Mouse (Mus musculus) hematopoietic stem cell, adult 5-6 weeks (primary cell): ENCODE measurements around the gene Mrpl53. TPM values are rescaled to one million over a fixed set of nuclear protein-coding genes. Genes with fewer than 3 reads are reported as not detected.

Experiments
- ATAC-seq, 2 experiments: fragments of 125-278 bp in 1 of 2; replicated peaks in 1 of 2; 2 replicates each; pipeline ENCODE4 v1.8.0; 2016 to 2017; ENCODE audit warnings: inconsistent platforms in 2 of 2, mild to moderate bottlenecking in 2 of 2, moderate number of reproducible peaks in 2 of 2, low read depth in 1 of 2, moderate TSS enrichment in 1 of 2; ENCODE audit not compliant: low FRiP score in 2 of 2, poor library complexity in 2 of 2, severe bottlenecking in 2 of 2, insufficient read depth in 1 of 2, low TSS enrichment in 1 of 2
- total RNA-seq: library from RNA; stranded (forward); fragments of 172-1452, 232-1000 nt; gene quantifications from 2 replicates; pipeline ENCODE4 v1.2.3, GENCODE M21; 2017

Gene Mrpl53
- total RNA-seq, 1 experiment from 2014 or later = 8.4 TPM

- ATAC-seq = peak; percentile 37 to 51; a peak in 3 of 4 replicates
Observed at GRCm38 (mm10) chr6:83086121-83087035, 22.5 kb upstream of the Mrpl53 start, which contains the start of gene Lbx2. TSS of gene Lbx2 (plus strand) at chr6:83086367.

- no peak; a peak in 1 of 4 replicates for ATAC-seq
Observed at GRCm38 (mm10) chr6:83087205-83087925, 21.5 kb upstream of the Mrpl53 start.

- no peak for ATAC-seq
Observed at GRCm38 (mm10) chr6:83087926-83088260, 20.9 kb upstream of the Mrpl53 start.

GRCm38 (mm10) chr6:83092416-83093127 is 16.3 kb upstream of the Mrpl53 start:
- peak in 1 of 2 experiments; percentile 37; a peak in 1 of 4 replicates for ATAC-seq

- no peak for ATAC-seq
Observed at GRCm38 (mm10) chr6:83095968-83096367, 12.9 kb upstream of the Mrpl53 start.

- no peak for ATAC-seq
Observed at GRCm38 (mm10) chr6:83098411-83098810, 10.4 kb upstream of the Mrpl53 start.

GRCm38 (mm10) chr6:83101316-83101687 is 7.5 kb upstream of the Mrpl53 start, which contains the start of the genes Ccdc142 and Gm42688:
TSS of gene Ccdc142 (plus strand) at chr6:83101601.
TSS of gene Gm42688 (plus strand) at chr6:83101617.
- ATAC-seq = peak; percentile 85 to 87

GRCm38 (mm10) chr6:83101688-83102556 is 6.9 kb upstream of the Mrpl53 start:
- ATAC-seq = peak; percentile 66 to 75

- no peak for ATAC-seq
Observed at GRCm38 (mm10) chr6:83103130-83103650, 5.7 kb upstream of the Mrpl53 start.

- ATAC-seq = no peak
Observed at GRCm38 (mm10) chr6:83104158-83104557, 4.7 kb upstream of the Mrpl53 start.

GRCm38 (mm10) chr6:83107566-83108400 is 1.1 kb upstream of the Mrpl53 start:
- peak; percentile 70 to 73; a peak in 3 of 4 replicates for ATAC-seq

- ATAC-seq = no peak
Observed at GRCm38 (mm10) chr6:83111510-83112136, 2.8 kb downstream of the Mrpl53 start.

- ATAC-seq = peak; percentile 64 to 84
Observed at GRCm38 (mm10) chr6:83115011-83115671, 6.3 kb downstream of the Mrpl53 start, which contains the start of gene Mogs. TSS of gene Mogs (plus strand) at chr6:83115496.

GRCm38 (mm10) chr6:83115682-83116372 is 7.0 kb downstream of the Mrpl53 start:
- ATAC-seq = no peak
